Mouse (Mus musculus): ENCODE results near the gene Sptbn1. TPM values are rescaled to one million over a fixed set of nuclear protein-coding genes. Genes with fewer than 3 reads are reported as not detected.

The Sptbn1 gene
- polyA plus RNA-seq, 1 experiment from 2014 or later = 176 TPM

- H3K9me3 ChIP-seq = no peaks in the 10 kb centered on the region
- H3K4me3 ChIP-seq = no peak overlapping the region
- no peak for ATAC-seq (replicated peaks)
- no peaks in the 10 kb centered on the region for H3K27me3 ChIP-seq (replicated peaks)
- H3K4me2 ChIP-seq = no peak overlapping the region
- peaks cover 23% of the 10 kb centered on the region for H3K4me1 ChIP-seq
- no peak overlapping the region for H3K27ac ChIP-seq
- H3K9ac ChIP-seq = no peak overlapping the region
- 90% methylated on average over 4 of the region's 4 CpGs for WGBS
- 0 out of 2 replicates have a peak, but pooled peaks cover 3% of the 10 kb centered on the region for H3K36me3 ChIP-seq (replicated peaks)
These were observed 37.6 kb downstream of the Sptbn1 start for GRCm38 (mm10) chr11:30230330-30230771.

DNA sequence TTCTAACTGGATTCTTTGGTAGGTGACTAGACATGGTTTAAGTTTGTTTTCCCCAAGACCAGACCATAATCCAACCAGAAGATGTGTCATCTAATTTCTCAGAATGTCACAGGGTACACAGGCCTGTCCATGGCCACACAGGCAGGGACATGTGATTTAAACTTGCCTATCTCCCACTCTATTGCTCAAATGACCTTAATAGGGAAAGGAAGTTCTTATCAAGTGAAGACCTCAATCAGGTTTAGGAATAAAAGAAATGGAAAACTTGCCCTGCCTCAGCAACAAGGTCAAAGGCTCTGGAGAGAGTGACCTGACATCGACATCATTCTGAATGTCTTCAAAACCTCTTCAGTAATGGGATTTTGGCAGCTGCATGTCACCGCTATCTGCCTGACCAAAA is 41.2 kb downstream of the Sptbn1 start:
- peaks cover 17% of the 10 kb centered on the region for H3K4me1 ChIP-seq
- H3K9me3 ChIP-seq = no peaks in the 10 kb centered on the region
- H3K27me3 ChIP-seq (replicated peaks) = no peaks in the 10 kb centered on the region
- 0 out of 2 replicates have a peak, but pooled peaks cover 3% of the 10 kb centered on the region for H3K36me3 ChIP-seq (replicated peaks)
- H3K4me2 ChIP-seq = no peak overlapping the region
- ATAC-seq (replicated peaks) = no peak
- H3K27ac ChIP-seq = no peak overlapping the region
- WGBS = 89% methylated on average over 2 of the region's 2 CpGs
- H3K4me3 ChIP-seq = no peak overlapping the region
- H3K9ac ChIP-seq = no peak overlapping the region

GRCm38 (mm10) chr11:30224599-30224998 is 43.4 kb downstream of the Sptbn1 start:
- Histone ChIP-seq H3K4me2 (no peak overlapping the region), H3K27me3 (replicated peaks) (no peaks in the 10 kb centered on the region), H3K4me1 (0 out of 2 replicates have a peak, but pooled peaks cover 4% of the 10 kb centered on the region), H3K9ac (no peak overlapping the region), H3K27ac (no peak overlapping the region), H3K9me3 (no peaks in the 10 kb centered on the region), H3K36me3 (replicated peaks) (0 out of 2 replicates have a peak, but pooled peaks cover 3% of the 10 kb centered on the region), H3K4me3 (no peak overlapping the region)
- no peak for ATAC-seq (replicated peaks)

- no peak for ATAC-seq (replicated peaks)
These were observed 45.3 kb downstream of the Sptbn1 start for GRCm38 (mm10) chr11:30222636-30223035.

GRCm38 (mm10) chr11:30221043-30221442 is 46.9 kb downstream of the Sptbn1 start:
- Histone ChIP-seq H3K4me3 (no peak overlapping the region), H3K27ac (no peak overlapping the region), H3K9me3 (no peaks in the 10 kb centered on the region), H3K4me2 (no peak overlapping the region), H3K9ac (no peak overlapping the region), H3K4me1 (no peaks in the 10 kb centered on the region), H3K36me3 (replicated peaks) (peaks cover 4% of the 10 kb centered on the region; the same call in 1 of the 2 replicates), H3K27me3 (replicated peaks) (no peaks in the 10 kb centered on the region)
- WGBS = 93% methylated on average over 5 of the region's 5 CpGs
- no peak for ATAC-seq (replicated peaks)

More at GRCm38 (mm10) chr11:30222636-30223035, 45.3 kb downstream of the Sptbn1 start:
- WGBS = 26% methylated on average over 2 of the region's 2 CpGs
- H3K9ac ChIP-seq = no peak overlapping the region
- 0 out of 2 replicates have a peak, but pooled peaks cover 4% of the 10 kb centered on the region for H3K4me1 ChIP-seq
- H3K27me3 ChIP-seq (replicated peaks) = no peaks in the 10 kb centered on the region
- no peak overlapping the region for H3K4me2 ChIP-seq
- no peak overlapping the region for H3K4me3 ChIP-seq
- no peaks in the 10 kb centered on the region for H3K9me3 ChIP-seq
- no peaks in the 10 kb centered on the region for H3K36me3 ChIP-seq (replicated peaks)
- no peak overlapping the region for H3K27ac ChIP-seq

DNA sequence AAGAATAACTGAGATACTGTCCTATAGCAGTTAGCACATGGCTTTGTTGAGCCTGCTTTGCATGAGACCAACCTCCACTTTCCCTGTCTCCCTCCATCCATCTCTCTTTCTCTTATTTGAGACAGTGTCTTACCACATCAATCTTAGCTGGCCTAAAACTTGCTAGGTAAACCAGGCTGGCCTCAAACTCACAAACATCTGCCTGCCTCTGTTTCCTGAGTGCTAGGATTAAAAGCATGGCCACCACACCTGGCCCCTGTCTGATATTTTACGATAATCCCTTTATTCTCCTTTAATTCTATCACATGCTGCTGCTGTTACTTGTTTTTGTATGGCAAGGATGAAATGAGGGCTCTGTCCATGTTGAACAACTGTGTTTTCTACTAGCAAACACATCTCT is 49.6 kb downstream of the Sptbn1 start:
- Histone ChIP-seq H3K4me2 (no peak overlapping the region), H3K27me3 (replicated peaks) (no peaks in the 10 kb centered on the region), H3K36me3 (replicated peaks) (peaks cover 4% of the 10 kb centered on the region; the same call in 1 of the 2 replicates), H3K9me3 (no peaks in the 10 kb centered on the region), H3K27ac (no peak overlapping the region), H3K4me1 (no peaks in the 10 kb centered on the region), H3K9ac (no peak overlapping the region), H3K4me3 (no peak overlapping the region)
- no peak for ATAC-seq (replicated peaks)
- WGBS = 87% methylated on average over 1 of the region's 1 CpGs

GRCm38 (mm10) chr11:30217496-30217895 is 50.5 kb downstream of the Sptbn1 start:
- Histone ChIP-seq H3K27ac (no peak overlapping the region), H3K4me3 (no peak overlapping the region), H3K4me2 (no peak overlapping the region), H3K36me3 (replicated peaks) (peaks cover 4% of the 10 kb centered on the region; the same call in 1 of the 2 replicates), H3K4me1 (0 out of 2 replicates have a peak, but pooled peaks cover 2% of the 10 kb centered on the region), H3K9ac (no peak overlapping the region), H3K9me3 (no peaks in the 10 kb centered on the region), H3K27me3 (replicated peaks) (no peaks in the 10 kb centered on the region)
- ATAC-seq (replicated peaks) = no peak
- 61% methylated on average over 1 of the region's 1 CpGs for WGBS

- Histone ChIP-seq H3K9me3 (no peaks in the 10 kb centered on the region), H3K4me2 (no peak overlapping the region), H3K27ac (no peak overlapping the region), H3K9ac (no peak overlapping the region), H3K4me3 (no peak overlapping the region), H3K27me3 (replicated peaks) (no peaks in the 10 kb centered on the region), H3K4me1 (0 out of 2 replicates have a peak, but pooled peaks cover 5% of the 10 kb centered on the region), H3K36me3 (replicated peaks) (peaks cover 3% of the 10 kb centered on the region; the same call in 1 of the 2 replicates)
- ATAC-seq (replicated peaks) = no peak
- 64% methylated on average over 5 of the region's 5 CpGs for WGBS
These were observed 56.1 kb downstream of the Sptbn1 start for GRCm38 (mm10) chr11:30211663-30212416.

GRCm38 (mm10) chr11:30211141-30211540 is 56.8 kb downstream of the Sptbn1 start:
- H3K4me3 ChIP-seq = no peak overlapping the region
- H3K27ac ChIP-seq = no peak overlapping the region
- no peaks in the 10 kb centered on the region; the same call in 1 of the 2 replicates for H3K36me3 ChIP-seq (replicated peaks)
- H3K27me3 ChIP-seq (replicated peaks) = no peaks in the 10 kb centered on the region
- WGBS = 74% methylated on average over 3 of the region's 3 CpGs
- H3K9ac ChIP-seq = no peak overlapping the region
- no peak for ATAC-seq (replicated peaks)
- no peaks in the 10 kb centered on the region for H3K9me3 ChIP-seq
- 0 out of 2 replicates have a peak, but pooled peaks cover 5% of the 10 kb centered on the region for H3K4me1 ChIP-seq
- H3K4me2 ChIP-seq = no peak overlapping the region

- H3K36me3 ChIP-seq (replicated peaks) = no peaks in the 10 kb centered on the region; the same call in 1 of the 2 replicates
- no peak overlapping the region for H3K4me2 ChIP-seq
- no peak overlapping the region for H3K9ac ChIP-seq
- H3K27ac ChIP-seq = no peak overlapping the region
- H3K9me3 ChIP-seq = no peaks in the 10 kb centered on the region
- 87% methylated on average over 6 of the region's 6 CpGs for WGBS
- ATAC-seq (replicated peaks) = no peak
- peaks cover 9% of the 10 kb centered on the region; the same call in 1 of the 2 replicates for H3K4me1 ChIP-seq
- no peak overlapping the region for H3K4me3 ChIP-seq
- H3K27me3 ChIP-seq (replicated peaks) = no peaks in the 10 kb centered on the region
These were observed 57.7 kb downstream of the Sptbn1 start for GRCm38 (mm10) chr11:30210100-30210811.

- H3K9me3 ChIP-seq = no peaks in the 10 kb centered on the region
- no peaks in the 10 kb centered on the region for H3K36me3 ChIP-seq (replicated peaks)
- H3K27ac ChIP-seq = no peak overlapping the region
- no peak overlapping the region for H3K4me3 ChIP-seq
- ATAC-seq (replicated peaks) = no peak
- 58% methylated on average over 4 of the region's 4 CpGs for WGBS
- no peak overlapping the region for H3K4me2 ChIP-seq
- no peaks in the 10 kb centered on the region for H3K27me3 ChIP-seq (replicated peaks)
- H3K9ac ChIP-seq = no peak overlapping the region
- H3K4me1 ChIP-seq = peaks cover 9% of the 10 kb centered on the region; the same call in 1 of the 2 replicates
These were observed 58.5 kb downstream of the Sptbn1 start for GRCm38 (mm10) chr11:30209495-30209894.

DNA sequence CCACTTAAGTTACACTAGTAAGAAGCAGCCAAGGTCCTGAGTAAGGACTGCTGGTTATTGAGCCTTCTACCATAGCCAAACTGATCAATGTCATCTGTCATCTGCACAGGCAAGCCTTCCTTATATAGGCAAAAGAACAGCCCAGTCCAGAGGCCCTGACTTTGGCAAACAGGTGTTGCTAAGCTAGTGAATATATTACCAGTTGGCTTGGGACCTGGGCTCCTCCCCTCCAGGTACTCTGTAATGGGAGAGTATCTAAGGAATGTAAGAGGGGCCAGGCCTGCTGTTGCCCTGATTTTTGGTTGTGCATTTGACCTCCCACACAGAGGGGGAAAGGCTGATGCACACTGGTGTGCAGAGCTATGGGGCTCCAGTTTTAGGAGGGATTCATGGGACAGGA is 63.6 kb downstream of the Sptbn1 start:
- no peak for ATAC-seq (replicated peaks)
- Histone ChIP-seq H3K4me1 (peaks cover 4% of the 10 kb centered on the region; the same call in 1 of the 2 replicates), H3K27me3 (replicated peaks) (no peaks in the 10 kb centered on the region), H3K4me2 (no peak overlapping the region), H3K9ac (no peak overlapping the region), H3K9me3 (no peaks in the 10 kb centered on the region), H3K27ac (no peak overlapping the region), H3K4me3 (no peak overlapping the region), H3K36me3 (replicated peaks) (0 out of 2 replicates have a peak, but pooled peaks cover 4% of the 10 kb centered on the region)
